In genomic region chr2:174251963-174252362, GRCm38 (mm10) we compare ENCODE assay signal across 26 mouse cellular contexts. TPM values are rescaled to one million over a fixed set of nuclear protein-coding genes. Genes with fewer than 3 reads are reported as not detected.
DNase-seq lines count a peak whose midpoint lies in the region; ATAC-seq and TF ChIP-seq lines count a peak whose summit lies in the region.
"Had no signal": no experiment of that assay in that cellular context is flagged by ENCODE, and none has a peak within 500 bp of the region (broad histone marks: within the 10 kb centered on the region; RNA-seq: fewer than 3 reads in every experiment).

No protein-coding gene starts in this region.

- H3K4me1 ChIP-seq in heart, embryonic 12.5 days (replicated peaks): no peaks in the 10 kb centered on the region
- no peaks in the 10 kb centered on the region for H3K4me1 ChIP-seq in intestine, embryonic 14.5 days (replicated peaks; ENCODE audit: control insufficient read depth, insufficient read depth, low read length)
- H3K4me1 ChIP-seq in intestine, postnatal 0 days (replicated peaks; ENCODE audit: control insufficient read depth, insufficient read depth, low read length): no peaks in the 10 kb centered on the region
- no peaks in the 10 kb centered on the region for H3K4me1 ChIP-seq in stomach, embryonic 16.5 days (ENCODE audit: control insufficient read depth, insufficient read depth, low read length)
- no peaks in the 10 kb centered on the region for H3K4me1 ChIP-seq in forebrain, embryonic 13.5 days
- H3K4me1 ChIP-seq: forebrain, embryonic 15.5 days; heart, embryonic 15.5 days had no signal

- TF ChIP-seq CTCF in intestine, postnatal 0 days (IDR thresholded peaks at IDR 0.05; ENCODE audit: low read depth): no peak

- H3K4me3 ChIP-seq in heart, embryonic 12.5 days: no peak overlapping the region
- H3K4me3 ChIP-seq in intestine, embryonic 14.5 days (ENCODE audit: low read depth, low read length): no peak overlapping the region
- no peak overlapping the region for H3K4me3 ChIP-seq in intestine, postnatal 0 days (ENCODE audit: low read depth, low read length)
- H3K4me3 ChIP-seq in stomach, embryonic 16.5 days (replicated peaks; ENCODE audit: low read length): no peak overlapping the region
- H3K4me3 ChIP-seq in forebrain, embryonic 13.5 days: no peak overlapping the region
- H3K4me3 ChIP-seq: forebrain, embryonic 10.5 days; forebrain, embryonic 15.5 days; heart, adult 2 months; heart, embryonic 15.5 days; hindbrain, embryonic 10.5 days; hindbrain, embryonic 13.5 days had no signal

- H3K9me3 ChIP-seq in heart, embryonic 12.5 days (replicated peaks): peaks cover 3% of the 10 kb centered on the region; the same call in 1 of the 2 replicates
- no peaks in the 10 kb centered on the region for H3K9me3 ChIP-seq in intestine, embryonic 14.5 days (ENCODE audit: control insufficient read depth, low read length)
- H3K9me3 ChIP-seq in intestine, postnatal 0 days (ENCODE audit: control insufficient read depth): no peaks in the 10 kb centered on the region
- H3K9me3 ChIP-seq in stomach, embryonic 16.5 days (replicated peaks; ENCODE audit: control insufficient read depth, low read length): no peaks in the 10 kb centered on the region
- no peaks in the 10 kb centered on the region for H3K9me3 ChIP-seq in forebrain, embryonic 13.5 days (replicated peaks)
- H3K9me3 ChIP-seq: forebrain, embryonic 10.5 days; forebrain, embryonic 15.5 days; heart, embryonic 15.5 days; hindbrain, embryonic 10.5 days; hindbrain, embryonic 13.5 days had no signal

- H3K4me2 ChIP-seq in heart, embryonic 12.5 days: no peak overlapping the region
- H3K4me2 ChIP-seq in intestine, embryonic 14.5 days (ENCODE audit: low read length): no peak overlapping the region
- H3K4me2 ChIP-seq in intestine, postnatal 0 days (replicated peaks; ENCODE audit: low read depth): no peak overlapping the region
- H3K4me2 ChIP-seq in stomach, embryonic 16.5 days (ENCODE audit: low read depth, low read length): no peak overlapping the region
- no peak overlapping the region for H3K4me2 ChIP-seq in forebrain, embryonic 13.5 days
- H3K4me2 ChIP-seq: forebrain, embryonic 15.5 days; heart, embryonic 11.5 days; heart, embryonic 15.5 days; hindbrain, embryonic 13.5 days had no signal

- DNase-seq in heart, adult 8-10 months (ENCODE audit: low spot score): no peak
- DNase-seq in intestine, embryonic 14.5 days (ENCODE audit: low spot score): no peak
- DNase-seq in cerebellum, adult 11-12 months: no peak
- no peak for DNase-seq in embryo, embryonic 10 days (ENCODE audit: low spot score)
- DNase-seq: adrenal gland, adult 2 months; adrenal gland, postnatal 14 days; cerebellum, adult 11 months; cerebellum, adult 8-10 months; cerebellum, postnatal 10 days; gastrocnemius, postnatal 25 days; heart, adult 2 months; heart, postnatal 10 days; heart, postnatal 36 days; kidney, adult 2 months had no signal

- H3K27ac ChIP-seq in heart, embryonic 12.5 days (ENCODE audit: poor library complexity, severe bottlenecking): no peak overlapping the region
- H3K27ac ChIP-seq in intestine, embryonic 14.5 days (ENCODE audit: low read depth): no peak overlapping the region
- no peak overlapping the region for H3K27ac ChIP-seq in intestine, postnatal 0 days (ENCODE audit: low read depth, low read length)
- no peak overlapping the region; the same call in 1 of the 2 replicates for H3K27ac ChIP-seq in stomach, embryonic 16.5 days (ENCODE audit: low read length)
- no peak overlapping the region for H3K27ac ChIP-seq in forebrain, embryonic 13.5 days
- H3K27ac ChIP-seq: forebrain, embryonic 10.5 days; forebrain, embryonic 15.5 days; heart, adult 2 months; heart, embryonic 15.5 days; hindbrain, embryonic 10.5 days; hindbrain, embryonic 13.5 days had no signal

- no peaks in the 10 kb centered on the region for H3K36me3 ChIP-seq in heart, embryonic 12.5 days
- no peaks in the 10 kb centered on the region for H3K36me3 ChIP-seq in intestine, embryonic 14.5 days (ENCODE audit: control insufficient read depth, insufficient read depth, low read length)
- no peaks in the 10 kb centered on the region for H3K36me3 ChIP-seq in intestine, postnatal 0 days (ENCODE audit: control insufficient read depth, insufficient read depth)
- no peaks in the 10 kb centered on the region for H3K36me3 ChIP-seq in stomach, embryonic 16.5 days (ENCODE audit: control insufficient read depth, insufficient read depth, low read length)
- H3K36me3 ChIP-seq in forebrain, embryonic 13.5 days (ENCODE audit: poor library complexity, severe bottlenecking): no peaks in the 10 kb centered on the region
- H3K36me3 ChIP-seq: forebrain, embryonic 10.5 days; forebrain, embryonic 15.5 days; heart, embryonic 15.5 days; hindbrain, embryonic 10.5 days; hindbrain, embryonic 13.5 days had no signal

- no peak overlapping the region for H3K9ac ChIP-seq in heart, embryonic 12.5 days
- no peak overlapping the region for H3K9ac ChIP-seq in intestine, embryonic 14.5 days (ENCODE audit: low read length)
- H3K9ac ChIP-seq in intestine, postnatal 0 days (ENCODE audit: low read depth, low read length): no peak overlapping the region
- no peak overlapping the region for H3K9ac ChIP-seq in stomach, embryonic 16.5 days (ENCODE audit: low read length)
- H3K9ac ChIP-seq in forebrain, embryonic 13.5 days: no peak overlapping the region
- H3K9ac ChIP-seq: forebrain, embryonic 15.5 days; heart, embryonic 15.5 days; hindbrain, embryonic 13.5 days had no signal

- peak; percentile 36; the same call in 1 of the 2 replicates for ATAC-seq in heart, embryonic 12.5 days (ENCODE audit: insufficient number of reproducible peaks, low FRiP score)
- ATAC-seq in intestine, embryonic 14.5 days (replicated peaks; ENCODE audit: low FRiP score, low TSS enrichment, low read depth): peak; percentile 78; the same call in 1 of the 2 replicates
- peak; percentile 45; the same call in 1 of the 2 replicates for ATAC-seq in intestine, postnatal 0 days
- peak; percentile 69 for ATAC-seq in stomach, embryonic 16.5 days (ENCODE audit: insufficient read depth, low FRiP score)
- no peak for ATAC-seq in forebrain, embryonic 13.5 days
- ATAC-seq: CD4-positive, CD25-positive, alpha-beta regulatory T cell, adult 4 months; forebrain, embryonic 15.5 days; hindbrain, embryonic 16.5 days had no signal

- H3K27me3 ChIP-seq in heart, embryonic 12.5 days (replicated peaks): 0 out of 2 replicates have a peak, but pooled peaks cover 7% of the 10 kb centered on the region
- H3K27me3 ChIP-seq in intestine, embryonic 14.5 days (replicated peaks; ENCODE audit: control insufficient read depth, insufficient read depth, low read length): no peaks in the 10 kb centered on the region
- no peaks in the 10 kb centered on the region for H3K27me3 ChIP-seq in intestine, postnatal 0 days (replicated peaks; ENCODE audit: control insufficient read depth, insufficient read depth, low read length)
- no peaks in the 10 kb centered on the region for H3K27me3 ChIP-seq in stomach, embryonic 16.5 days (ENCODE audit: control insufficient read depth, insufficient read depth, low read length)
- no peaks in the 10 kb centered on the region for H3K27me3 ChIP-seq in forebrain, embryonic 13.5 days
- H3K27me3 ChIP-seq: forebrain, embryonic 15.5 days; heart, embryonic 15.5 days; hindbrain, embryonic 13.5 days had no signal

RNA-seq across cellular contexts. Expression of gene Gnas, which starts 32.2 kb away (rescaled TPM):
- 1,446 and 1,448 TPM in 2 replicates for polyA plus RNA-seq in heart, embryonic 12.5 days (2016; fragmentation: Nextera tagmentation; extraction: Ambion mirVana)
- total RNA-seq in heart, adult 8-10 months (2022): 1,000 to 10,000 TPM; 1,172 to 1,307 (median 1,221) TPM
- polyA plus RNA-seq in intestine, embryonic 14.5 days (2014; fragmentation: Nextera tagmentation; extraction: Ambion mirVana): 1,658 and 1,793 TPM in 2 replicates
- polyA plus RNA-seq in intestine, postnatal 0 days (2015; fragmentation: Nextera tagmentation; extraction: Ambion mirVana): 686 and 705 TPM in 2 replicates
- 581 and 721 TPM in 2 replicates for polyA plus RNA-seq in stomach, embryonic 16.5 days (2015; fragmentation: Nextera tagmentation; extraction: Ambion mirVana)
- 976 and 1,086 TPM in 2 replicates for polyA plus RNA-seq in forebrain, embryonic 13.5 days (2015; fragmentation: Nextera tagmentation; extraction: Ambion mirVana)
